Mouse (Mus musculus): ENCODE data around the gene H2-DMa.

The H2-DMa gene

GRCm38 (mm10) chr17:34102831-34103230 lies 16.5 kb upstream of the H2-DMa start:
- no peak for DNase-seq (ENCODE audit: low read depth, low spot score)

- DNase-seq (ENCODE audit: low read depth, low spot score), result no peak
Measured at GRCm38 (mm10) chr17:34104804-34105203, 14.5 kb upstream of the H2-DMa start.

- DNase-seq (ENCODE audit: low read depth, low spot score), result no peak
Measured at GRCm38 (mm10) chr17:34106555-34106954, 12.8 kb upstream of the H2-DMa start.

GRCm38 (mm10) chr17:34107109-34107867 lies 12.1 kb upstream of the H2-DMa start:
- DNase-seq (ENCODE audit: low read depth, low spot score), result no peak

- DNase-seq (ENCODE audit: low read depth, low spot score), result no peak
Measured at GRCm38 (mm10) chr17:34108460-34108859, 10.9 kb upstream of the H2-DMa start.

- no peak for DNase-seq (ENCODE audit: low read depth, low spot score)
Measured at GRCm38 (mm10) chr17:34109038-34109805, 10.1 kb upstream of the H2-DMa start.

GRCm38 (mm10) chr17:34109806-34110195 lies 9.5 kb upstream of the H2-DMa start:
- DNase-seq (ENCODE audit: low read depth, low spot score), result no peak

- DNase-seq (ENCODE audit: low read depth, low spot score), result peak; percentile 52
Measured at GRCm38 (mm10) chr17:34110309-34110708, 9.0 kb upstream of the H2-DMa start.

- no peak for DNase-seq (ENCODE audit: low read depth, low spot score)
Measured at GRCm38 (mm10) chr17:34114114-34114513, 5.2 kb upstream of the H2-DMa start.

- peak; percentile 50 for DNase-seq (ENCODE audit: low read depth, low spot score)
Measured at GRCm38 (mm10) chr17:34116736-34117370, 2.5 kb upstream of the H2-DMa start.

GRCm38 (mm10) chr17:34117421-34118112 lies 1.8 kb upstream of the H2-DMa start:
- peak; percentile 79 for DNase-seq (ENCODE audit: low read depth, low spot score)

GRCm38 (mm10) chr17:34118113-34118872 lies 1.0 kb upstream of the H2-DMa start:
- peak; percentile 64 for DNase-seq (ENCODE audit: low read depth, low spot score)

GRCm38 (mm10) chr17:34118873-34119248 lies 480 bp upstream of the H2-DMa start:
- DNase-seq (ENCODE audit: low read depth, low spot score), result no peak

GRCm38 (mm10) chr17:34120180-34120723 lies 911 bp downstream of the H2-DMa start:
- peak; percentile 87 for DNase-seq (ENCODE audit: low read depth, low spot score)

GRCm38 (mm10) chr17:34120814-34121171 lies 1.5 kb downstream of the H2-DMa start:
- DNase-seq (ENCODE audit: low read depth, low spot score), result no peak

- peak; percentile 98 for DNase-seq (ENCODE audit: low read depth, low spot score)
Measured at GRCm38 (mm10) chr17:34121172-34121878, 2.0 kb downstream of the H2-DMa start.

- DNase-seq (ENCODE audit: low read depth, low spot score), result peak; percentile 88
Measured at GRCm38 (mm10) chr17:34121879-34122187, 2.5 kb downstream of the H2-DMa start.

- DNase-seq (ENCODE audit: low read depth, low spot score), result peak; percentile 96
Measured at GRCm38 (mm10) chr17:34122188-34122984, 3.0 kb downstream of the H2-DMa start, which contains the start of gene Brd2. TSS of gene Brd2 (minus strand) at chr17:34122634.

GRCm38 (mm10) chr17:34123111-34123510 lies 3.8 kb downstream of the H2-DMa start:
- DNase-seq (ENCODE audit: low read depth, low spot score), result no peak

All from 3T3-L1 (cell line).